Mouse (Mus musculus): ENCODE results near the gene Wrap53. TPM values are rescaled to one million over a fixed set of nuclear protein-coding genes. Genes with fewer than 3 reads are reported as not detected.
"Not testable (repeated sequence)": the region's sequence is repeated elsewhere in the genome, so short reads cannot be mapped to it uniquely, and the experiment has no call there.

The Wrap53 gene
- polyA plus RNA-seq, 1 experiment, result 18.8 TPM

- WGBS, result 88% methylated on average over 7 of the region's 7 CpGs
These were observed 40.5 kb upstream of the Wrap53 start for GRCm38 (mm10) chr11:69620394-69621081.

GRCm38 (mm10) chr11:69617805-69618204 lies 37.8 kb upstream of the Wrap53 start, which contains the start of gene Shbg:
Gene Shbg, minus strand, starts transcription at chr11:69617905.
- WGBS, result 72% methylated on average over 5 of the region's 5 CpGs
- Histone ChIP-seq H3K4me1 (ENCODE audit: control insufficient read depth, insufficient read depth, low read length) (0 out of 2 replicates have a peak, but pooled peaks cover 3% of the 10 kb centered on the region), H3K27ac (ENCODE audit: insufficient read depth, low read length) (no peak within 1 kb of the TSS), H3K27me3 (ENCODE audit: control insufficient read depth, insufficient read depth, low read length) (no peaks in the 10 kb centered on the region), H3K4me3 (replicated peaks; ENCODE audit: insufficient read depth, low read depth, low read length) (no peak within 1 kb of the TSS)
- DNase-seq, result no peak
- TF ChIP-seq POLR2A (IDR thresholded peaks at IDR 0.05; ENCODE audit: borderline replicate concordance, insufficient read depth, low read length), result no peak
- no peak for TF ChIP-seq CTCF (IDR thresholded peaks at IDR 0.05; ENCODE audit: borderline replicate concordance, insufficient read depth, low read depth, low read length)

More at GRCm38 (mm10) chr11:69620394-69621081, 40.5 kb upstream of the Wrap53 start:
- H3K27ac ChIP-seq (ENCODE audit: insufficient read depth, low read length), result no peak overlapping the region
- no peak for TF ChIP-seq CTCF (IDR thresholded peaks at IDR 0.05; ENCODE audit: borderline replicate concordance, insufficient read depth, low read depth, low read length)
- TF ChIP-seq POLR2A (IDR thresholded peaks at IDR 0.05; ENCODE audit: borderline replicate concordance, insufficient read depth, low read length), result no peak
- no peak for DNase-seq
- no peaks in the 10 kb centered on the region for H3K27me3 ChIP-seq (ENCODE audit: control insufficient read depth, insufficient read depth, low read length)
- H3K4me1 ChIP-seq (ENCODE audit: control insufficient read depth, insufficient read depth, low read length), result peaks cover 9% of the 10 kb centered on the region; the same call in 1 of the 2 replicates
- H3K4me3 ChIP-seq (replicated peaks; ENCODE audit: insufficient read depth, low read depth, low read length), result no peak overlapping the region

GRCm38 (mm10) chr11:69616781-69617180 lies 36.7 kb upstream of the Wrap53 start:
- H3K4me1 ChIP-seq (ENCODE audit: control insufficient read depth, insufficient read depth, low read length), result 0 out of 2 replicates have a peak, but pooled peaks cover 3% of the 10 kb centered on the region
- DNase-seq, result no peak
- no peak overlapping the region for H3K27ac ChIP-seq (ENCODE audit: insufficient read depth, low read length)
- 39% methylated on average over 10 of the region's 10 CpGs for WGBS
- no peaks in the 10 kb centered on the region for H3K27me3 ChIP-seq (ENCODE audit: control insufficient read depth, insufficient read depth, low read length)
- no peak overlapping the region for H3K4me3 ChIP-seq (replicated peaks; ENCODE audit: insufficient read depth, low read depth, low read length)
- no peak for TF ChIP-seq POLR2A (IDR thresholded peaks at IDR 0.05; ENCODE audit: borderline replicate concordance, insufficient read depth, low read length)
- no peak for TF ChIP-seq CTCF (IDR thresholded peaks at IDR 0.05; ENCODE audit: borderline replicate concordance, insufficient read depth, low read depth, low read length)

GRCm38 (mm10) chr11:69614257-69614588 lies 34.2 kb upstream of the Wrap53 start:
- H3K27ac ChIP-seq (ENCODE audit: insufficient read depth, low read length); H3K4me3 ChIP-seq (replicated peaks; ENCODE audit: insufficient read depth, low read depth, low read length); H3K27me3 ChIP-seq (ENCODE audit: control insufficient read depth, insufficient read depth, low read length); H3K4me1 ChIP-seq (ENCODE audit: control insufficient read depth, insufficient read depth, low read length); DNase-seq: not testable (repeated sequence)
- WGBS, result 48% methylated on average over 11 of the region's 11 CpGs

- Histone ChIP-seq H3K4me3 (replicated peaks; ENCODE audit: insufficient read depth, low read depth, low read length) (no peak overlapping the region), H3K27me3 (ENCODE audit: control insufficient read depth, insufficient read depth, low read length) (no peaks in the 10 kb centered on the region), H3K4me1 (ENCODE audit: control insufficient read depth, insufficient read depth, low read length) (0 out of 2 replicates have a peak, but pooled peaks cover 3% of the 10 kb centered on the region), H3K27ac (ENCODE audit: insufficient read depth, low read length) (no peak overlapping the region)
- no peak for TF ChIP-seq POLR2A (IDR thresholded peaks at IDR 0.05; ENCODE audit: borderline replicate concordance, insufficient read depth, low read length)
- peak; percentile 84 for TF ChIP-seq CTCF (IDR thresholded peaks at IDR 0.05; ENCODE audit: borderline replicate concordance, insufficient read depth, low read depth, low read length)
- WGBS, result 8% methylated on average over 19 of the region's 19 CpGs
- peak; percentile 80 to 88 for DNase-seq
These were observed 33.6 kb upstream of the Wrap53 start for GRCm38 (mm10) chr11:69613553-69614256.

- DNase-seq, result peak; percentile 24 to 59
- 33% methylated on average over 4 of the region's 4 CpGs for WGBS
- 0 out of 2 replicates have a peak, but pooled peaks cover 3% of the 10 kb centered on the region for H3K4me1 ChIP-seq (ENCODE audit: control insufficient read depth, insufficient read depth, low read length)
- H3K27ac ChIP-seq (ENCODE audit: insufficient read depth, low read length), result no peak overlapping the region
- no peak overlapping the region for H3K4me3 ChIP-seq (replicated peaks; ENCODE audit: insufficient read depth, low read depth, low read length)
- H3K27me3 ChIP-seq (ENCODE audit: control insufficient read depth, insufficient read depth, low read length), result no peaks in the 10 kb centered on the region
- TF ChIP-seq POLR2A (IDR thresholded peaks at IDR 0.05; ENCODE audit: borderline replicate concordance, insufficient read depth, low read length) (no peak), CTCF (IDR thresholded peaks at IDR 0.05; ENCODE audit: borderline replicate concordance, insufficient read depth, low read depth, low read length) (no peak)
These were observed 30.8 kb upstream of the Wrap53 start for GRCm38 (mm10) chr11:69610899-69611298.

GRCm38 (mm10) chr11:69609416-69609815 lies 29.4 kb upstream of the Wrap53 start:
- Histone ChIP-seq H3K27me3 (ENCODE audit: control insufficient read depth, insufficient read depth, low read length) (no peaks in the 10 kb centered on the region), H3K4me3 (replicated peaks; ENCODE audit: insufficient read depth, low read depth, low read length) (no peak overlapping the region), H3K4me1 (ENCODE audit: control insufficient read depth, insufficient read depth, low read length) (0 out of 2 replicates have a peak, but pooled peaks cover 2% of the 10 kb centered on the region), H3K27ac (ENCODE audit: insufficient read depth, low read length) (no peak overlapping the region)
- TF ChIP-seq POLR2A (IDR thresholded peaks at IDR 0.05; ENCODE audit: borderline replicate concordance, insufficient read depth, low read length) (no peak), CTCF (IDR thresholded peaks at IDR 0.05; ENCODE audit: borderline replicate concordance, insufficient read depth, low read depth, low read length) (no peak)
- WGBS, result 70% methylated on average over 7 of the region's 7 CpGs
- DNase-seq, result no peak

GRCm38 (mm10) chr11:69608525-69608924 lies 28.5 kb upstream of the Wrap53 start:
- no peak for DNase-seq
- H3K27me3 ChIP-seq (ENCODE audit: control insufficient read depth, insufficient read depth, low read length), result no peaks in the 10 kb centered on the region
- TF ChIP-seq POLR2A (IDR thresholded peaks at IDR 0.05; ENCODE audit: borderline replicate concordance, insufficient read depth, low read length) (no peak), CTCF (IDR thresholded peaks at IDR 0.05; ENCODE audit: borderline replicate concordance, insufficient read depth, low read depth, low read length) (no peak)

More at GRCm38 (mm10) chr11:69608525-69608924, 28.5 kb upstream of the Wrap53 start:
- Histone ChIP-seq H3K27ac (ENCODE audit: insufficient read depth, low read length) (no peak overlapping the region), H3K4me1 (ENCODE audit: control insufficient read depth, insufficient read depth, low read length) (no peaks in the 10 kb centered on the region; the same call in 1 of the 2 replicates), H3K4me3 (replicated peaks; ENCODE audit: insufficient read depth, low read depth, low read length) (no peak overlapping the region)
- WGBS, result 90% methylated on average over 3 of the region's 3 CpGs
